Mouse (Mus musculus): ENCODE measurements around the gene Hoxd4.

Hoxd4 gene

GRCm38 (mm10) chr2:74727640-74728302, 16.0 kb downstream of the Hoxd4 start:
- no peak for DNase-seq (ENCODE audit: low spot score in 2 of 2)

GRCm38 (mm10) chr2:74728303-74728680, 16.6 kb downstream of the Hoxd4 start:
- no peak for DNase-seq (ENCODE audit: low spot score in 2 of 2)

- DNase-seq (ENCODE audit: low spot score in 2 of 2) = no peak
Observed at GRCm38 (mm10) chr2:74730331-74730730, 18.6 kb downstream of the Hoxd4 start.

GRCm38 (mm10) chr2:74731055-74731454, 19.3 kb downstream of the Hoxd4 start:
- DNase-seq (ENCODE audit: low spot score in 2 of 2) = no peak

- DNase-seq (ENCODE audit: low spot score in 2 of 2) = no peak
Observed at GRCm38 (mm10) chr2:74731799-74732512, 20.2 kb downstream of the Hoxd4 start.

- no peak for DNase-seq (ENCODE audit: low spot score in 2 of 2)
Observed at GRCm38 (mm10) chr2:74732513-74733316, 21.0 kb downstream of the Hoxd4 start.

- no peak for DNase-seq (ENCODE audit: low spot score in 2 of 2)
Observed at GRCm38 (mm10) chr2:74733317-74733661, 21.6 kb downstream of the Hoxd4 start.

- DNase-seq (ENCODE audit: low spot score in 2 of 2) = no peak
Observed at GRCm38 (mm10) chr2:74733765-74734164, 22.0 kb downstream of the Hoxd4 start.

GRCm38 (mm10) chr2:74734451-74734850, 22.7 kb downstream of the Hoxd4 start:
- no peak for DNase-seq (ENCODE audit: low spot score in 2 of 2)

GRCm38 (mm10) chr2:74734996-74735811, 23.5 kb downstream of the Hoxd4 start:
- DNase-seq (ENCODE audit: low spot score in 2 of 2) = no peak

- no peak for DNase-seq (ENCODE audit: low spot score in 2 of 2)
Observed at GRCm38 (mm10) chr2:74735851-74736687, 24.3 kb downstream of the Hoxd4 start.

- DNase-seq (ENCODE audit: low spot score in 2 of 2) = no peak
Observed at GRCm38 (mm10) chr2:74736688-74737577, 25.2 kb downstream of the Hoxd4 start.

GRCm38 (mm10) chr2:74737578-74738070, 25.9 kb downstream of the Hoxd4 start:
- DNase-seq (ENCODE audit: low spot score in 2 of 2) = no peak

- no peak for DNase-seq (ENCODE audit: low spot score in 2 of 2)
Observed at GRCm38 (mm10) chr2:74738623-74739475, 27.1 kb downstream of the Hoxd4 start.

GRCm38 (mm10) chr2:74739476-74739800, 27.7 kb downstream of the Hoxd4 start:
- DNase-seq (ENCODE audit: low spot score in 2 of 2) = no peak

GRCm38 (mm10) chr2:74739869-74740268, 28.1 kb downstream of the Hoxd4 start:
- no peak for DNase-seq (ENCODE audit: low spot score in 2 of 2)

- DNase-seq (ENCODE audit: low spot score in 2 of 2) = no peak
Observed at GRCm38 (mm10) chr2:74740311-74741091, 28.8 kb downstream of the Hoxd4 start.
